Mouse (Mus musculus) right cerebral cortex, adult 18-20 months (tissue): ENCODE measurements around the gene Cnnm3.

Experiments used
- DNase-seq: peaks from one replicate; pipeline ENCODE4 v3.0.0; 2022; ENCODE audit warnings: mixed read lengths

Gene Cnnm3

GRCm38 (mm10) chr1:36559256-36559655 is 47.6 kb downstream of the Cnnm3 start:
- no peak for DNase-seq

- no peak for DNase-seq
These were observed 48.2 kb downstream of the Cnnm3 start for GRCm38 (mm10) chr1:36559888-36560287.

GRCm38 (mm10) chr1:36560903-36561302 is 49.2 kb downstream of the Cnnm3 start:
- DNase-seq, result no peak

- no peak for DNase-seq
These were observed 50.7 kb downstream of the Cnnm3 start for GRCm38 (mm10) chr1:36562388-36562787.

- no peak for DNase-seq
These were observed 51.5 kb downstream of the Cnnm3 start for GRCm38 (mm10) chr1:36563197-36563596.

GRCm38 (mm10) chr1:36563632-36564031 is 52.0 kb downstream of the Cnnm3 start:
- DNase-seq, result no peak

- no peak for DNase-seq
These were observed 52.4 kb downstream of the Cnnm3 start for GRCm38 (mm10) chr1:36564101-36564500.

GRCm38 (mm10) chr1:36566425-36566824 is 54.8 kb downstream of the Cnnm3 start:
- DNase-seq, result no peak

GRCm38 (mm10) chr1:36567818-36568603 is 56.3 kb downstream of the Cnnm3 start:
- no peak for DNase-seq

- no peak for DNase-seq
These were observed 57.1 kb downstream of the Cnnm3 start for GRCm38 (mm10) chr1:36568776-36569175.

GRCm38 (mm10) chr1:36569694-36570276 is 58.1 kb downstream of the Cnnm3 start:
- no peak for DNase-seq

- no peak for DNase-seq
These were observed 58.7 kb downstream of the Cnnm3 start for GRCm38 (mm10) chr1:36570320-36570719.

- no peak for DNase-seq
These were observed 60.0 kb downstream of the Cnnm3 start for GRCm38 (mm10) chr1:36571627-36572026.

GRCm38 (mm10) chr1:36572140-36572700 is 60.6 kb downstream of the Cnnm3 start:
- DNase-seq, result no peak

- no peak for DNase-seq
These were observed 61.0 kb downstream of the Cnnm3 start for GRCm38 (mm10) chr1:36572709-36573108.

- DNase-seq, result no peak
These were observed 61.9 kb downstream of the Cnnm3 start for GRCm38 (mm10) chr1:36573524-36573923.

- no peak for DNase-seq
These were observed 62.7 kb downstream of the Cnnm3 start for GRCm38 (mm10) chr1:36574196-36574955.

GRCm38 (mm10) chr1:36575347-36575746 is 63.7 kb downstream of the Cnnm3 start:
- no peak for DNase-seq

- DNase-seq, result no peak
These were observed 65.5 kb downstream of the Cnnm3 start for GRCm38 (mm10) chr1:36576991-36577675.
